Mouse (Mus musculus): Measurements from ENCODE around the gene Gm4302.
"Not testable (repeated sequence)": the region's sequence is repeated elsewhere in the genome, so short reads cannot be mapped to it uniquely, and the experiment has no call there.

Gene Gm4302

DNA sequence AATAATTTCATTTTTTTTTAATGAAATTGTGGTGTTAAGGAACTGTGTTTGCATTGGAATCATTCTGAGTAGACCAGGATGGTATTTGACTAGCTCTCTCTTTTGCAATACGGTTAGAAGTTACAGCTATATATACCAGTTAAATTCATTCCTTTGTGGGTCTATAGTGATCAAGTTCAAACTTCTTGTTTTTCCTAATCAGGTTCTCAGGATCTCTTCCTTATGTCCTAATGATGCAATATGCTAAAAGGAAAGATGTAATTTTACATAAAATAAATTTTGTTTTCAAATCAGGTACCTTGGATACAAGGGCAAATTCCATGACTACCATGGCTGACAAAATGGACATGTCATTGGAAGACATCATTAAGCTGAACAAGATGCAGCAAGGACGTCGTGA, at the start of gene Gm4302:
Gene Gm4302 (plus strand): TSS at position 301 of the 400 bp plus-strand sequence.
- DNase-seq (ENCODE audit: low read depth): not testable (repeated sequence)

- no peak for DNase-seq (ENCODE audit: low read depth)
These were observed 44.5 kb upstream of the Gm4302 start for GRCm38 (mm10) chr10:100296105-100296504.

DNA sequence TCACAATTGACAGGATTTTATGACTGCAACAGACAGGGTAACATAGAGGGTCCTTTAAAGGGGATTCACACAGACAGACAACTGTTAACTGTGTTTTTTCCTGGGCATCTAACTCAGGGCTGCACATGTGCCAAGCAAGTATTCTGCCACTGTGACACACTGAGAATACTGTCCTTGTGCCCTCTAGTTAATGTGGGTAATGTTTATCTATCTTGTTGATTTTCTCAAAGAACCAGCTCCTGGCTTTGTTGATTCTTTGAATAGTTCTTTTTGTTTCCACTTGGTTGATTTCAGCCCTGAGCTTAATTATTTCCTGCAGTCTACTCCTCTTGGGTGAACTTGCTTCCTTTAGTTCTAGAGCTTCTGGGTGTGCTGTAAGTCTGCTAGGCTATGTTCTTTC, 40.5 kb upstream of the Gm4302 start:
- DNase-seq (ENCODE audit: low read depth): not testable (repeated sequence)

- not testable (repeated sequence) for DNase-seq (ENCODE audit: low read depth)
These were observed 5.3 kb upstream of the Gm4302 start, which contains the start of gene Gm4301 for GRCm38 (mm10) chr10:100335376-100335775. Gene Gm4301, plus strand, starts transcription at chr10:100335676.

DNA sequence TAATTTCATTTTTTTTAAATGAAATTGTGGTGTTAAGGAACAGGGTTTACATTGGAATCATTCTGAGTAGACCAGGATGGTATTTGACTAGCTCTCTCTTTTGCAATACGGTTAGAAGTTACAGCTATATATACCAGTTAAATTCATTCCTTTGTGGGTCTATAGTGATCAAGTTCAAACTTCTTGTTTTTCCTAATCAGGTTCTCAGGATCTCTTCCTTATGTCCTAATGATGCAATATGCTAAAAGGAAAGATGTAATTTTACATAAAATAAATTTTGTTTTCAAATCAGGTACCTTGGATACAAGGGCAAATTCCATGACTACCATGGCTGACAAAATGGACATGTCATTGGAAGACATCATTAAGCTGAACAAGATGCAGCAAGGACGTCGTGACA, 5.0 kb downstream of the Gm4302 start, which contains the start of gene Gm4303:
Gene Gm4303 (plus strand): TSS at position 301 of the 400 bp plus-strand sequence.
- not testable (repeated sequence) for DNase-seq (ENCODE audit: low read depth)

GRCm38 (mm10) chr10:100350793-100351192, 10.2 kb downstream of the Gm4302 start, which contains the start of gene Gm4305:
Gene Gm4305, plus strand, starts transcription at chr10:100351093.
- not testable (repeated sequence) for DNase-seq (ENCODE audit: low read depth)

DNA sequence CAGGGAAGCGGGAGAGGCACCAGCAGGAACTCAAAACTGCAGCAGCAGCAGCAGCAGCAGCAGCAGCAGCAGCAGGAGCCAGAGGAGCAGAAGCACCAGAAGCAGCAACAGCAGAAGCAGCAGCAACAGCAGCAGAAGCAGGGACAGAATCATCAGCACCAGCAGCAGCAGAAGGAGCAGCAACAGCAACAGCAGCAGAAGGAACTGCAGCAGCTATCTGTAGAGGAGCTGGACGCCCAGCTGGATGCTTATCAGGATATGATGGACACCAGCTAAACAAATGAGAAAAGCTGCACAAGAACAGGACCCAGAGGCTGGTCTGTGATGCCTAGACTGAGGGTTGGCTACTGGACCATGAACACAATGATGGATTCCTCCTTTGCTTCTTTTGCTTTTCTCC, 16.2 kb downstream of the Gm4302 start:
- not testable (repeated sequence) for DNase-seq (ENCODE audit: low read depth)

DNA sequence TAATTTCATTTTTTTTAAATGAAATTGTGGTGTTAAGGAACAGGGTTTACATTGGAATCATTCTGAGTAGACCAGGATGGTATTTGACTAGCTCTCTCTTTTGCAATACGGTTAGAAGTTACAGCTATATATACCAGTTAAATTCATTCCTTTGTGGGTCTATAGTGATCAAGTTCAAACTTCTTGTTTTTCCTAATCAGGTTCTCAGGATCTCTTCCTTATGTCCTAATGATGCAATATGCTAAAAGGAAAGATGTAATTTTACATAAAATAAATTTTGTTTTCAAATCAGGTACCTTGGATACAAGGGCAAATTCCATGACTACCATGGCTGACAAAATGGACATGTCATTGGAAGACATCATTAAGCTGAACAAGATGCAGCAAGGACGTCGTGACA, 20.4 kb downstream of the Gm4302 start, which contains the start of gene Gm4307:
Gene Gm4307 (plus strand): TSS at position 301 of the 400 bp plus-strand sequence.
- not testable (repeated sequence) for DNase-seq (ENCODE audit: low read depth)

DNA sequence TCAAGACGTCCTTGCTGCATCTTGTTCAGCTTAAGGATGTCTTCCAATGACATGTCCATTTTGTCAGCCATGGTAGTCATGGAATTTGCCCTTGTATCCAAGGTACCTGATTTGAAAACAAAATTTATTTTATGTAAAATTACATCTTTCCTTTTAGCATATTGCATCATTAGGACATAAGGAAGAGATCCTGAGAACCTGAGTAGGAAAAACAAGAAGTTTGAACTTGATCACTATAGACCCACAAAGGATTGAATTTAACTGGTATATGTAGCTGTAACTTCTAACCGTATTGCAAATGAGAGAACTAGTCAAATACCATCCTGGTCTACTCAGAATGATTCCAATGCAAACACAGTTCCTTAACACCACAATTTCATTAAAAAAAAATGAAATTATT, 41.8 kb downstream of the Gm4302 start, which contains the start of gene Gm4312:
Gene Gm4312 (minus strand): TSS at position 101 of the 400 bp plus-strand sequence.
- DNase-seq (ENCODE audit: low read depth): not testable (repeated sequence)
